Mouse (Mus musculus): ENCODE measurements around the gene Mvd. TPM values are rescaled to one million over a fixed set of nuclear protein-coding genes. Genes with fewer than 3 reads are reported as not detected.

Mvd gene
- polyA plus RNA-seq, 1 experiment from 2014 or later: 15.9 TPM

- Histone ChIP-seq H3K9me3 (replicated peaks; ENCODE audit: control insufficient read depth, low read length) (no peaks in the 10 kb centered on the region), H3K9ac (ENCODE audit: low read length) (peak overlapping the region; percentile 73), H3K27ac (ENCODE audit: low read length) (peak overlapping the region; percentile 93), H3K4me2 (ENCODE audit: low read depth, low read length) (peak overlapping the region; percentile 66), H3K4me1 (ENCODE audit: control insufficient read depth, insufficient read depth, low read length) (peaks cover 23% of the 10 kb centered on the region), H3K4me3 (ENCODE audit: low read length) (peak overlapping the region; percentile 88), H3K27me3 (ENCODE audit: control insufficient read depth, insufficient read depth, low read length) (no peaks in the 10 kb centered on the region), H3K36me3 (ENCODE audit: control insufficient read depth, insufficient read depth) (no peaks in the 10 kb centered on the region; the same call in 1 of the 2 replicates)
- ATAC-seq (replicated peaks; ENCODE audit: extremely low read depth, insufficient read depth, low FRiP score): peak; percentile 58
- WGBS: 4% methylated on average over 19 of the region's 19 CpGs
Measured at GRCm38 (mm10) chr8:122444058-122444748, 981 bp upstream of the Mvd start.

- Histone ChIP-seq H3K27me3 (ENCODE audit: control insufficient read depth, insufficient read depth, low read length) (no peaks in the 10 kb centered on the region), H3K27ac (ENCODE audit: low read length) (peak overlapping the region; percentile 70), H3K4me2 (ENCODE audit: low read depth, low read length) (peak overlapping the region; percentile 100), H3K4me3 (ENCODE audit: low read length) (peak overlapping the region; percentile 88), H3K4me1 (ENCODE audit: control insufficient read depth, insufficient read depth, low read length) (peaks cover 26% of the 10 kb centered on the region), H3K36me3 (ENCODE audit: control insufficient read depth, insufficient read depth) (no peaks in the 10 kb centered on the region; the same call in 1 of the 2 replicates), H3K9me3 (replicated peaks; ENCODE audit: control insufficient read depth, low read length) (no peaks in the 10 kb centered on the region), H3K9ac (ENCODE audit: low read length) (peak overlapping the region; percentile 85)
- WGBS: 3% methylated on average over 12 of the region's 12 CpGs
- ATAC-seq (replicated peaks; ENCODE audit: extremely low read depth, insufficient read depth, low FRiP score): 0 out of 2 replicates have a peak, but pooled peaks have one; percentile 0
Measured at GRCm38 (mm10) chr8:122442781-122443180, 441 bp downstream of the Mvd start.

- H3K27me3 ChIP-seq (ENCODE audit: control insufficient read depth, insufficient read depth, low read length): no peaks in the 10 kb centered on the region
- no peak for ATAC-seq (replicated peaks; ENCODE audit: extremely low read depth, insufficient read depth, low FRiP score)
- peak overlapping the region; percentile 100 for H3K4me2 ChIP-seq (ENCODE audit: low read depth, low read length)
- H3K9ac ChIP-seq (ENCODE audit: low read length): peak overlapping the region; percentile 85
- H3K27ac ChIP-seq (ENCODE audit: low read length): peak overlapping the region; percentile 70; the same call in 1 of the 2 replicates
- peaks cover 26% of the 10 kb centered on the region for H3K4me1 ChIP-seq (ENCODE audit: control insufficient read depth, insufficient read depth, low read length)
- H3K4me3 ChIP-seq (ENCODE audit: low read length): peak overlapping the region; percentile 88
- WGBS: 30% methylated on average over 7 of the region's 7 CpGs
- peaks cover 2% of the 10 kb centered on the region; the same call in 1 of the 2 replicates for H3K36me3 ChIP-seq (ENCODE audit: control insufficient read depth, insufficient read depth)
- no peaks in the 10 kb centered on the region for H3K9me3 ChIP-seq (replicated peaks; ENCODE audit: control insufficient read depth, low read length)
Measured at GRCm38 (mm10) chr8:122442356-122442755, 866 bp downstream of the Mvd start.

GRCm38 (mm10) chr8:122441326-122441725 is 1.9 kb downstream of the Mvd start:
- H3K4me3 ChIP-seq (ENCODE audit: low read length): no peak overlapping the region
- H3K9ac ChIP-seq (ENCODE audit: low read length): no peak overlapping the region
- no peaks in the 10 kb centered on the region for H3K27me3 ChIP-seq (ENCODE audit: control insufficient read depth, insufficient read depth, low read length)
- no peak overlapping the region for H3K27ac ChIP-seq (ENCODE audit: low read length)
- WGBS: 90% methylated on average over 1 of the region's 1 CpGs
- H3K36me3 ChIP-seq (ENCODE audit: control insufficient read depth, insufficient read depth): peaks cover 7% of the 10 kb centered on the region; the same call in 1 of the 2 replicates
- ATAC-seq (replicated peaks; ENCODE audit: extremely low read depth, insufficient read depth, low FRiP score): no peak
- H3K4me1 ChIP-seq (ENCODE audit: control insufficient read depth, insufficient read depth, low read length): peaks cover 26% of the 10 kb centered on the region
- no peaks in the 10 kb centered on the region for H3K9me3 ChIP-seq (replicated peaks; ENCODE audit: control insufficient read depth, low read length)
- H3K4me2 ChIP-seq (ENCODE audit: low read depth, low read length): no peak overlapping the region

- no peak overlapping the region for H3K4me3 ChIP-seq (ENCODE audit: low read length)
- no peak overlapping the region for H3K4me2 ChIP-seq (ENCODE audit: low read depth, low read length)
- H3K9ac ChIP-seq (ENCODE audit: low read length): no peak overlapping the region
- H3K36me3 ChIP-seq (ENCODE audit: control insufficient read depth, insufficient read depth): peaks cover 19% of the 10 kb centered on the region
- no peak overlapping the region for H3K27ac ChIP-seq (ENCODE audit: low read length)
- no peak for ATAC-seq (replicated peaks; ENCODE audit: extremely low read depth, insufficient read depth, low FRiP score)
- no peaks in the 10 kb centered on the region for H3K27me3 ChIP-seq (ENCODE audit: control insufficient read depth, insufficient read depth, low read length)
- peaks cover 11% of the 10 kb centered on the region for H3K4me1 ChIP-seq (ENCODE audit: control insufficient read depth, insufficient read depth, low read length)
- H3K9me3 ChIP-seq (replicated peaks; ENCODE audit: control insufficient read depth, low read length): peaks cover 3% of the 10 kb centered on the region
- 93% methylated on average over 16 of the region's 16 CpGs for WGBS
Measured at GRCm38 (mm10) chr8:122439336-122439735, 3.9 kb downstream of the Mvd start.

- H3K9ac ChIP-seq (ENCODE audit: low read length): peak overlapping the region; percentile 38
- peak overlapping the region; percentile 18; the same call in 1 of the 2 replicates for H3K4me3 ChIP-seq (ENCODE audit: low read length)
- H3K36me3 ChIP-seq (ENCODE audit: control insufficient read depth, insufficient read depth): peaks cover 19% of the 10 kb centered on the region
- H3K27ac ChIP-seq (ENCODE audit: low read length): peak overlapping the region; percentile 59
- WGBS: 86% methylated on average over 13 of the region's 13 CpGs
- ATAC-seq (replicated peaks; ENCODE audit: extremely low read depth, insufficient read depth, low FRiP score): no peak
- H3K27me3 ChIP-seq (ENCODE audit: control insufficient read depth, insufficient read depth, low read length): no peaks in the 10 kb centered on the region
- peaks cover 3% of the 10 kb centered on the region for H3K9me3 ChIP-seq (replicated peaks; ENCODE audit: control insufficient read depth, low read length)
- peaks cover 13% of the 10 kb centered on the region for H3K4me1 ChIP-seq (ENCODE audit: control insufficient read depth, insufficient read depth, low read length)
- peak overlapping the region; percentile 46 for H3K4me2 ChIP-seq (ENCODE audit: low read depth, low read length)
Measured at GRCm38 (mm10) chr8:122437708-122438331, 5.4 kb downstream of the Mvd start.

GRCm38 (mm10) chr8:122436586-122437125 is 6.6 kb downstream of the Mvd start:
- Histone ChIP-seq H3K4me2 (ENCODE audit: low read depth, low read length) (no peak overlapping the region), H3K36me3 (ENCODE audit: control insufficient read depth, insufficient read depth) (peaks cover 19% of the 10 kb centered on the region), H3K4me1 (ENCODE audit: control insufficient read depth, insufficient read depth, low read length) (peaks cover 13% of the 10 kb centered on the region), H3K27ac (ENCODE audit: low read length) (no peak overlapping the region), H3K4me3 (ENCODE audit: low read length) (no peak overlapping the region), H3K9me3 (replicated peaks; ENCODE audit: control insufficient read depth, low read length) (peaks cover 3% of the 10 kb centered on the region), H3K27me3 (ENCODE audit: control insufficient read depth, insufficient read depth, low read length) (no peaks in the 10 kb centered on the region), H3K9ac (ENCODE audit: low read length) (no peak overlapping the region; the same call in 1 of the 2 replicates)
- no peak for ATAC-seq (replicated peaks; ENCODE audit: extremely low read depth, insufficient read depth, low FRiP score)
- WGBS: 73% methylated on average over 20 of the region's 20 CpGs

- Histone ChIP-seq H3K36me3 (ENCODE audit: control insufficient read depth, insufficient read depth) (peaks cover 19% of the 10 kb centered on the region), H3K4me1 (ENCODE audit: control insufficient read depth, insufficient read depth, low read length) (peaks cover 18% of the 10 kb centered on the region), H3K9me3 (replicated peaks; ENCODE audit: control insufficient read depth, low read length) (peaks cover 3% of the 10 kb centered on the region), H3K4me3 (ENCODE audit: low read length) (no peak overlapping the region), H3K27ac (ENCODE audit: low read length) (no peak overlapping the region), H3K27me3 (ENCODE audit: control insufficient read depth, insufficient read depth, low read length) (no peaks in the 10 kb centered on the region), H3K9ac (ENCODE audit: low read length) (no peak overlapping the region), H3K4me2 (ENCODE audit: low read depth, low read length) (no peak overlapping the region)
- no peak for ATAC-seq (replicated peaks; ENCODE audit: extremely low read depth, insufficient read depth, low FRiP score)
- WGBS: 88% methylated on average over 9 of the region's 9 CpGs
Measured at GRCm38 (mm10) chr8:122436146-122436545, 7.1 kb downstream of the Mvd start.

GRCm38 (mm10) chr8:122435375-122435774 is 7.8 kb downstream of the Mvd start:
- WGBS: 85% methylated on average over 6 of the region's 6 CpGs
- Histone ChIP-seq H3K4me2 (ENCODE audit: low read depth, low read length) (no peak overlapping the region), H3K27ac (ENCODE audit: low read length) (no peak overlapping the region), H3K9ac (ENCODE audit: low read length) (no peak overlapping the region), H3K4me3 (ENCODE audit: low read length) (no peak overlapping the region), H3K36me3 (ENCODE audit: control insufficient read depth, insufficient read depth) (peaks cover 19% of the 10 kb centered on the region), H3K9me3 (replicated peaks; ENCODE audit: control insufficient read depth, low read length) (peaks cover 3% of the 10 kb centered on the region), H3K27me3 (ENCODE audit: control insufficient read depth, insufficient read depth, low read length) (no peaks in the 10 kb centered on the region), H3K4me1 (ENCODE audit: control insufficient read depth, insufficient read depth, low read length) (peaks cover 18% of the 10 kb centered on the region)
- ATAC-seq (replicated peaks; ENCODE audit: extremely low read depth, insufficient read depth, low FRiP score): no peak

Measured in heart, embryonic 16.5 days (tissue).